Mouse (Mus musculus) forebrain, embryonic 14.5 days (tissue): Measurements from ENCODE around the gene Eml4. TPM values are rescaled to one million over a fixed set of nuclear protein-coding genes. Genes with fewer than 3 reads are reported as not detected.

Experiments
- ATAC-seq: fragments of 200-750 bp; cut with Nextera tagmentation; 2 replicates; pipeline ENCODE4 v1.8.0; 2017; ENCODE audit warnings: mild to moderate bottlenecking, moderate library complexity
- DNase-seq: peaks from one replicate; pipeline ENCODE4 v3.0.0-alpha.2; 2015; ENCODE audit warnings: low spot score
- H3K27ac ChIP-seq: fragments of 300-500 bp; sonication (generic); 2 replicates; pipeline ENCODE4 v1.5.1; 2014; ENCODE audit warnings: low read depth, mild to moderate bottlenecking, control low read depth, low read length, moderate library complexity
- H3K27me3 ChIP-seq: fragments of 300-500 bp; sonication (generic); replicated peaks from 2 replicates; pipeline ENCODE4 v1.6.1; 2014; ENCODE audit warnings: low read length, control low read depth, mixed read lengths; ENCODE audit not compliant: control insufficient read depth, insufficient read depth
- H3K36me3 ChIP-seq: fragments of 300-500 bp; sonication (generic); 2 replicates; pipeline ENCODE4 v1.6.1; 2014; ENCODE audit warnings: low read length, control low read depth; ENCODE audit not compliant: control insufficient read depth, insufficient read depth
- H3K4me1 ChIP-seq: fragments of 300-500 bp; sonication (generic); 2 replicates; pipeline ENCODE4 v1.6.1; 2014; ENCODE audit warnings: antibody characterized with exemption, low read length, control low read depth; ENCODE audit not compliant: control insufficient read depth, insufficient read depth
- H3K4me2 ChIP-seq: fragments of 300-500 bp; sonication (generic); 2 replicates; pipeline ENCODE4 v1.6.1; 2014; ENCODE audit warnings: mild to moderate bottlenecking, control low read depth, low read length
- H3K4me3 ChIP-seq: fragments of 300-500 bp; sonication (generic); 2 replicates; pipeline ENCODE4 v1.5.1; 2014; ENCODE audit warnings: low read depth, low read length, control low read depth
- H3K9ac ChIP-seq: fragments of 300-500 bp; sonication (generic); 2 replicates; pipeline ENCODE4 v1.6.1; 2014; ENCODE audit warnings: mild to moderate bottlenecking, low read length, control low read depth, moderate library complexity
- H3K9me3 ChIP-seq: fragments of 300-500 bp; sonication (generic); replicated peaks from 2 replicates; pipeline ENCODE4 v1.6.1; 2016; ENCODE audit warnings: low read length, control low read depth, mixed read lengths; ENCODE audit not compliant: control insufficient read depth
- WGBS: fragments of 180-500 bp; shearing (Covaris S2); extraction: QIAGEN DNeasy Blood & Tissue Kit; methylation state at CpG from one replicate; pipeline ENCODE4 v1.1.7; 2014; 5-methylcytosine and 5-hydroxymethylcytosine counted together
- polyA plus RNA-seq: library from polyadenylated mRNA; unstranded; fragments of >200 nt; fragmentation: Nextera tagmentation; extraction: Ambion mirVana; gene quantifications from 2 replicates; pipeline ENCODE4 v1.2.1, GENCODE M21; 2014

The Eml4 gene
- polyA plus RNA-seq, 1 experiment from 2014 or later: 23.5 TPM

DNA sequence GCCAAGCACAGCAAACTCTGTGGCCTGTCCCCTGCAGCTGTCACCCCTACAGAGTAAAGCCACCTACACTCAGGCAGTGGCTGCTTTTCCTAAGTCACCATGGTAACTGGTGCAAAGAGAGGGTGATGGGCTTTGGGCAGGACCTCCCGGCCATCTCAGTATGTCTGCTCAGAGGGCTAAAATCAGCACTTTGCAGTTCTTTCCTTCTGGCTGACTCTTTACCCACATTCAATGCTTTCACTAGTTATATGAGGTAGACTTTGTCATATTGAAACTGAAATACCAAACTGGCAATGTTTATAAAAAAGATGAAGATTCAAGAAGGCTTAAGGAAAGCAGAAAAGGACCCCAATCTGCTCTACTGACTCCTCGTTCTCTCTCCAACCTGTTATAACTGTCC is 133.1 kb downstream of the Eml4 start:
- Histone ChIP-seq H3K9me3 (no peaks in the 10 kb centered on the region), H3K4me3 (no peak overlapping the region), H3K27me3 (no peaks in the 10 kb centered on the region), H3K9ac (no peak overlapping the region), H3K27ac (no peak overlapping the region), H3K36me3 (peaks cover 23% of the 10 kb centered on the region), H3K4me2 (no peak overlapping the region), H3K4me1 (no peaks in the 10 kb centered on the region)
- 86% methylated on average over 2 of the region's 2 CpGs for WGBS
- ATAC-seq: no peak
- no peak for DNase-seq

DNA sequence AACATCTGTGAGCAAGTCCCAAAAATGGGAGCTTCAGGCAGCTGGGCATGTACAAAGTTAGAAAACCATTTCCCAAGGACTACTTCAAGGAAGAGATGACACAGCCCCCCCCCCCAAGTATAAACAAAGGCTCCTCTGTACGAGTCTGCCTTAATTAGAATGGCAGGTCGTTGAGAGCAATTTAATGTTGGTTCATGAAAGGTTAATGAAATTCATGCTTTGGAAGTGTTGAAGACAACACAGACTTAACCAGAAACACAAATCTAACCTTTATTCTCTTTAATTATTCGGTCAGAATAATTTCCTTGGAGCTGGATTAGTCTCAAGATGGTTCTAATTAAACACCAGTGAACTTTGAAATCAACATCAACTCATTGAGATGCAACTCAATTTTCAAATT is 137.0 kb downstream of the Eml4 start:
- H3K4me2 ChIP-seq: no peak overlapping the region
- DNase-seq (peak; percentile 31), ATAC-seq (no peak)
- H3K9ac ChIP-seq: no peak overlapping the region
- H3K4me3 ChIP-seq: no peak overlapping the region
- no peaks in the 10 kb centered on the region for H3K4me1 ChIP-seq
- H3K27me3 ChIP-seq: no peaks in the 10 kb centered on the region
- WGBS: 11% methylated on average over 3 of the region's 3 CpGs
- H3K36me3 ChIP-seq: no peaks in the 10 kb centered on the region
- H3K9me3 ChIP-seq: 0 out of 2 replicates have a peak, but pooled peaks cover 2% of the 10 kb centered on the region
- H3K27ac ChIP-seq: no peak overlapping the region

DNA sequence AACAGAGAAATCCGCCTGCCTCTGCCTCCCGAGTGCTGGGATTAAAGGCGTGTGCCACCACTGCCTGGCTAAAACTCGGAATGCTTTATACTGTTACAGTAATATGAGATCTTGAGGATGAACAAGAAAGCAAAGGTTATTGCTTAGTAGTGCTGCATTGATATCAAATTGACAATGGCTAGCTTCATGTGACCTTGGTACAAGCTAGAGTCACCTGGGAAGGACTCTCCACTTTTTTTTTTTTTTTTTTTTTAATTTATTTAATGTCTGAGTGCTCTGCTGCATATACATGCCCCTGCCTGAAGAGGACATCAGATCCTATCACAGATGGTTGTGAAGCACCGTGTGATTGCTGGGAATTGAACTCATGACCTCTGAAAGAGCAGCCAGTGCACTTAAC is 148.2 kb downstream of the Eml4 start:
- no peaks in the 10 kb centered on the region for H3K4me1 ChIP-seq
- no peaks in the 10 kb centered on the region for H3K9me3 ChIP-seq
- no peaks in the 10 kb centered on the region for H3K27me3 ChIP-seq
- H3K9ac ChIP-seq: no peak overlapping the region
- no peak overlapping the region for H3K27ac ChIP-seq
- ATAC-seq: no peak
- H3K4me2 ChIP-seq: no peak overlapping the region
- H3K36me3 ChIP-seq: peaks cover 40% of the 10 kb centered on the region
- DNase-seq: no peak
- 97% methylated on average over 5 of the region's 5 CpGs for WGBS
- no peak overlapping the region for H3K4me3 ChIP-seq

DNA sequence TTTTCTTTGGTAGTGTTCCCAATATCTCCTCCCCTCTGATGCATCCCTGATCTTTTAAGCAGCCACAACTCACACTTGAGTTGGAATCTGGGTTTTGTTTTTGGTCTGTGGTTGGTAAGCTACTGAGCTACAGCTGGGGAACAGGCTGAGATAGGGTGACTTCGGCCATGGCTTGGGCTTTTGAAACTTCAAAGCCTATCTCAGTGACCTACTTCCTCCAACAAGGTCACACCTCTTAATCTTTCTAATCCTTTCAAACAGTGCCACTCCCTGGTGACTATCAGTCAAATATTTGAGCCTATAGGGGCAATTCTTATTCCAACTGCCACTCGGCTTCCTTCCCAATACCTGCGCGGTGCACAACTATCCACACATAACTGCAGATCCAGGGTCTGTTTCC is 149.0 kb downstream of the Eml4 start:
- DNase-seq (no peak), ATAC-seq (no peak)
- 96% methylated on average over 4 of the region's 4 CpGs for WGBS
- H3K27me3 ChIP-seq: no peaks in the 10 kb centered on the region
- H3K36me3 ChIP-seq: peaks cover 40% of the 10 kb centered on the region
- no peaks in the 10 kb centered on the region for H3K4me1 ChIP-seq
- H3K27ac ChIP-seq: no peak overlapping the region
- no peak overlapping the region for H3K4me2 ChIP-seq
- H3K4me3 ChIP-seq: no peak overlapping the region
- no peak overlapping the region for H3K9ac ChIP-seq
- H3K9me3 ChIP-seq: no peaks in the 10 kb centered on the region

DNA sequence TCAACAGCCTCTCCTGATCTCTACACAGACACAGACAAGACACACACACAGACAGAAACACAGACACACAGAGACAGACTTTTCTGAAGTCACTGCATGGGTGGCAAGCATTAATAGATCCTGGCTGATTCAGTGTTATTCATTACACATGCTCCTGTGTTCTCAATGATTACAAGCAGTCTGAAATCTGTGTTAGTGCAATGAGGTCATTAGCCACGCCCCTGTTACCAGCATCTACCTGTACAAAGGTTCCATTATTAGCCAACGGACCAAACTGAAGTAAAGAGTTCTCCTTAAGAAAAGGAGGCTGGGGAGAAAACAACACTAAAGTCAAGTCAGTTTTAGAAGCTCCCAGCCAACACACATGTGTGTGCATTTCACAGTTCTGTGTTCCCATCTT is 153.0 kb downstream of the Eml4 start:
- Histone ChIP-seq H3K4me3 (no peak overlapping the region), H3K4me1 (no peaks in the 10 kb centered on the region), H3K9me3 (no peaks in the 10 kb centered on the region), H3K27ac (no peak overlapping the region), H3K4me2 (no peak overlapping the region), H3K27me3 (no peaks in the 10 kb centered on the region), H3K36me3 (peaks cover 28% of the 10 kb centered on the region), H3K9ac (no peak overlapping the region)
- WGBS: 76% methylated on average over 2 of the region's 2 CpGs
- DNase-seq (no peak), ATAC-seq (no peak)

DNA sequence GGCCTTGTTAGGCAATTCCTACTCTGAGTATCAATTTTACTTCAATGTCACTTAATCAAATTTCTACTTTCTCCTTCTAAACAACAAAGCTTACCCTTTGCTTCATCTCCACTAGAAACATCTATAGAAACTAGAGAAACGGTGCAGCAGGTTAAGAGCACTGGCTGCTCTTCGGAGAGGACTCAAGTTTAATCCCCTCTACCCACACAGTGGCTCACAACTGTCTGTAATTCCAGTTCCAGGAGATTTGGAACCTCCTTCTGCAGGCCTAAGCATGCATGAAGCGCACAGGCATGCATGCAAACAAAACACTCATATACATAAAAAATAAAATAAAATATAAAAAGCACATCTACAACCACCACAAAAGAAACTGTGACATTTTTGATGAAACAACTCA is 161.4 kb downstream of the Eml4 start:
- Histone ChIP-seq H3K4me2 (no peak overlapping the region), H3K9me3 (no peaks in the 10 kb centered on the region), H3K27ac (no peak overlapping the region), H3K36me3 (no peaks in the 10 kb centered on the region), H3K4me1 (peaks cover 7% of the 10 kb centered on the region; the same call in 1 of the 2 replicates), H3K4me3 (no peak overlapping the region), H3K27me3 (no peaks in the 10 kb centered on the region), H3K9ac (no peak overlapping the region)
- DNase-seq (no peak), ATAC-seq (no peak)
- WGBS: 93% methylated on average over 3 of the region's 3 CpGs

DNA sequence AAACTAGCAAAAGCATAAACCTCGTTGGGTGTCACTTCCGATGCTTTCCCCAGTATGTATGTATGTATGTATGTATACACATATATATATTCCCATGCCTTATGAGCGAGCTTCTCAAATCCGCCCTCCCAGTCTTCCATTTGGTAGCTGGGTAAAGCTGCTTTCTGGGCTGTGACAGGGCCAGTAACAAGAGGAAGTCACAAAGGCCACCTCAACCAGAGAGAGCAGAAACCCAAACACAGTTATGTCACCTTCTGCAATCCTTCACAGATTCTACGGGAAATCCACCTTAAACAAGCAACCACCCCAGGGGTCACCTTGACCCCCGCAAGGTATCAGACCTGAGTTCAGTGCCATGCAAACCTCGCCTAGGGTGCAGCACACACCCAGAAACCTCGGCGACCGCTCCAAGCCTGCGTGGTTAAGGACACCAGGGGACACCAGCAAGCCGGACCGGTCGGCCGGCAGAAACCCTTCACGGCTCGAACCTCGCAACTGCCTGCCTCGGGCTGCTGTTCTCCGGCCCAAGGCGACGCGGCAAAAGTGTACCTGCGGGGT is 163.0 kb downstream of the Eml4 start:
- H3K27me3 ChIP-seq: no peaks in the 10 kb centered on the region
- 2% methylated on average over 24 of the region's 24 CpGs for WGBS

DNA sequence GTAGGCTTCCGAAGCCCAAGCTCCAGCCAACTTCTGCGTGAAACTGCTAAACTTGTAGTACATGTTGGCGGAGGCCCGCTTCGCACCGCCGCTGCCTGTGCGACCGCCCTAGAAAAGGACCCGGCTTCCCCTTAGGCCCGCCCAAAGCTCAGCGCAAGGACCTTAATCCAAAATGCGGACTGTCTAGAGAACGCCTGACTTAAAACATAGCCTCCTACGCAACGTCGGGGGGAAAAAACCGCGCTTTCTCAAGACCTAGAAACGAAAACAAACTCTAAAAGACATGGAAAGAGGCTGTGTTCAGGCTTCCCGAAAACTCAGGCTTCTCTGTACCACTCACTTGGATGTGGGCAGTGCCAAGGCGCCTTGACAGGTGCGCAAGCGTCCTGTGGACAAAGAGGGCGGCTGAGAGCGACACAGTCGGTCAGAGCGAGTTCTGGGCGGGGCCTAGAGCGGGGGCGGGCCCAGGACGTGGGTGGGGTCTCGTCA is 163.5 kb downstream of the Eml4 start:
- Histone ChIP-seq H3K9ac (peak overlapping the region; percentile 88), H3K27me3 (no peaks in the 10 kb centered on the region), H3K4me3 (peak overlapping the region; percentile 86), H3K9me3 (no peaks in the 10 kb centered on the region), H3K36me3 (no peaks in the 10 kb centered on the region), H3K4me1 (peaks cover 7% of the 10 kb centered on the region; the same call in 1 of the 2 replicates), H3K27ac (peak overlapping the region; percentile 67; the same call in 1 of the 2 replicates), H3K4me2 (peak overlapping the region; percentile 78)
- ATAC-seq (peak; percentile 99), DNase-seq (peak; percentile 96)
- under 1% methylated on average over 33 of the region's 33 CpGs for WGBS

More for the DNA sequence above, 163.0 kb downstream of the Eml4 start:
- peaks cover 7% of the 10 kb centered on the region; the same call in 1 of the 2 replicates for H3K4me1 ChIP-seq
- no peaks in the 10 kb centered on the region for H3K9me3 ChIP-seq
- H3K27ac ChIP-seq: no peak overlapping the region
- ATAC-seq (peak; percentile 49), DNase-seq (no peak)
- H3K4me3 ChIP-seq: peak overlapping the region; percentile 86
- H3K4me2 ChIP-seq: peak overlapping the region; percentile 78
- H3K36me3 ChIP-seq: no peaks in the 10 kb centered on the region
- peak overlapping the region; percentile 88 for H3K9ac ChIP-seq

DNA sequence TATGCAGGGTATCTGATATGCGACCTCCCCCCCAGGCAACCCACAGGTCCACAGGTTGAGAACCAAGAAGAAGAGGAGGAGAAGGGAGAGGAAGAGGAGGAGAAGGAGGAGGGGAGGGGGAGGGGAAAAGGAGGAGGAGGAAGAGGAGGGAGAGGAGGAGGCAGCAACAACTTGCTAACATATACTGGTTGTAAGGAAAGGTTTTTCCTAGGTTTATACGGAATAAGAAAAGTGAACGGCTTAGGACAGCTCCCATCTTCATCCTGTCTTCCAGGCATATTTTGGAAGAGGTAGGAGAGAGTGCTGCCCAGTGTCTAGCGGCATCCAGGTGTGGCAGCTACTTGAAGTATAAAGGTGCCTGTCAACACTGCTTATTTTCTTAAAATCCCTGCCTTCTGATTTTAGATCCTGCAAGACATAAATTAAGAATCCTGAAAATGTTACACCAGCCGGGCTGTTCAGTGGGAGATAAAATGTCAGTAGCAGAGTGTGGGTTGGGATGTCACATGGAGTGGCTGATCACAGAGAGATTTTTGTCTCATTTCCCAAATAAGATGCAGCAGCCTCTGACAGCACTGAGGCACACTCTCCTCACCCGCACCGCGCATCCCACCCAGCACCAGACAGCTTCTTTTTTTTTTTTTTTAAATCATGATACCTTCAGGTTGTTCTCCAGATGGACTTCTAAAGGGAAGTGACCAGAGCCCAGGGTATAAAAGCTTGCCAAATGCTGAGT is 166.7 kb downstream of the Eml4 start, which contains the start of gene Cox7a2l:
TSS of gene Cox7a2l (minus strand) at position 51 of the 736 bp plus-strand sequence.
- no peak within 1 kb of the TSS for H3K27ac ChIP-seq
- no peak within 1 kb of the TSS for H3K4me3 ChIP-seq
- H3K27me3 ChIP-seq: no peaks in the 10 kb centered on the region
- H3K4me1 ChIP-seq: peaks cover 7% of the 10 kb centered on the region; the same call in 1 of the 2 replicates
- no peaks in the 10 kb centered on the region for H3K36me3 ChIP-seq
- DNase-seq (no peak), ATAC-seq (no peak)
- 94% methylated on average over 8 of the region's 8 CpGs for WGBS
- no peaks in the 10 kb centered on the region for H3K9me3 ChIP-seq
- no peak within 1 kb of the TSS for H3K9ac ChIP-seq
- no peak within 1 kb of the TSS for H3K4me2 ChIP-seq
